ENCODE assay signal across 8 mouse cellular contexts in the genomic region with DNA sequence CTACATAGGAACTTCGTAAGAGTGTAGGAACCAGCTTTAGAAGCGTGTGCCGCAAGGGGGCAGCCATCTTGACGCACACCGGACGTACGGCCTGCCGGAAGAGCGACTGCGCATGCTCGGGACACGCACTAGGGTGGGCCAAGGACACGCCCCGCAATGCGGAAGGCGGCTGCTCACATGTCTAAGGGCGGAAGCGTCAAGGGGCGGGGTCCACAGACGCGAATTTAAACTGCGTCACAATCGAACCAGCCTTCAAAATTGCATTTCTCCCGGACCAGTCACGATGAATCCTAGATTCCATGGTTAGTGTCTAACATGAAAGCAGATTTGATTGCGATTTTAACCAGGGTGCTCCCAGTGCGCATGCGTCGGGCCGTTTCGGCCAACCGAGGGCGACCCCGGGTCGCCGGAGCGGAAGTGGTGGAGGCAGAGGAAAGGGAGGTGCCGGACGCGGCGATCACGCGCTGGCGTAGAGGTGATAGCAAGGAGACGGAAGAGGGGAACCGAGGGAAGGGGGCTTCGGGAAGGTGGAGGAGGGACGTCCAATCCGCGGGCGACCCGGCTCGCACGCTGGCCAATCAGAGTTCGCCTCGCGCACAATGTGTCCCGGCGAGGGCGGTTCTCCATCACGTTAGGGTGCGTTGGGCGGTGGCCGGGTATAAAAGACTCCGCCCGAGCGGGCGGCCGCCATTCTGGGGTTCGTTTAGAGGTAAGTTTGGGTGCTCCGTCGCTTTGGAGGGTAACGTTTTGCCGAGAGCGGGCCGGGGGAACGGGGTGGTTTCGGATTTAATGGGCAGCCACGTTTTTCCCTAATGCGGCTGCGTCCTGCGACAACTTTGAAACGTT. TPM values are rescaled to one million over a fixed set of nuclear protein-coding genes. Genes with fewer than 3 reads are reported as not detected.
A peak's percentile ranks its signal among the peaks of the same experiment; 100 is the strongest.
DNase-seq lines count a peak whose midpoint lies in the region; ATAC-seq lines count a peak whose summit lies in the region.

A gene (minus strand): TSS at position 93 of the 846 bp plus-strand sequence.
A gene (plus strand): TSS at position 138 of the 846 bp plus-strand sequence.

- DNase-seq in Muller cell, postnatal 12 days (ENCODE audit: inconsistent ontology term) = peak; percentile 100
- DNase-seq in cerebellum, adult 9-11 months = peak; percentile 100
- peak; percentile 99 to 100 for DNase-seq in frontal cortex, adult 2 months (ENCODE audit: extremely low spot score in 1 of 2, low spot score in 1 of 2)
- peak; percentile 98 for DNase-seq in hindbrain, embryonic 11.5 days (ENCODE audit: low spot score)
- peak; percentile 98 to 99 for DNase-seq in layer of hippocampus, postnatal 10 days (ENCODE audit: low spot score in 2 of 2)
- DNase-seq in lung, postnatal 10 days = peak; percentile 99
- DNase-seq in ovary, postnatal 36 days (ENCODE audit: low spot score) = peak; percentile 98
- DNase-seq in thymus, postnatal 25 days = peak; percentile 98

- under 1% methylated on average over 78 of the region's 83 CpGs for WGBS in hindbrain, embryonic 11.5 days

- peak within 1 kb of the TSS; percentile 67 for H3K4me3 ChIP-seq in hindbrain, embryonic 11.5 days (ENCODE audit: low read depth, low read length)

- ATAC-seq in hindbrain, embryonic 11.5 days (ENCODE audit: low FRiP score) = peak; percentile 93

- no peaks in the 10 kb centered on the region for H3K36me3 ChIP-seq in hindbrain, embryonic 11.5 days (ENCODE audit: control insufficient read depth, insufficient read depth, low read length)

- H3K9ac ChIP-seq in hindbrain, embryonic 11.5 days (ENCODE audit: low read depth, low read length) = peak within 1 kb of the TSS; percentile 91

- peak within 1 kb of the TSS; percentile 92 for H3K4me2 ChIP-seq in hindbrain, embryonic 11.5 days (replicated peaks; ENCODE audit: low read depth, low read length)

- no peaks in the 10 kb centered on the region for H3K27me3 ChIP-seq in hindbrain, embryonic 11.5 days (ENCODE audit: control insufficient read depth, insufficient read depth, low read length)

- peak within 1 kb of the TSS; percentile 94 for H3K27ac ChIP-seq in hindbrain, embryonic 11.5 days (ENCODE audit: low read depth, low read length)

- H3K4me1 ChIP-seq in hindbrain, embryonic 11.5 days (replicated peaks; ENCODE audit: control insufficient read depth, insufficient read depth, low read length) = peaks cover 4% of the 10 kb centered on the region

- H3K9me3 ChIP-seq in hindbrain, embryonic 11.5 days (ENCODE audit: control insufficient read depth, low read length) = no peaks in the 10 kb centered on the region

RNA-seq across cellular contexts. Expression of the first gene that starts in this region (rescaled TPM):
- 54.6 and 55.9 TPM in 2 replicates for polyA plus RNA-seq in frontal cortex, adult 2 months (2012; rRNA removed)
- polyA plus RNA-seq in hindbrain, embryonic 11.5 days (2014; fragmentation: Nextera tagmentation; extraction: Ambion mirVana) = 67.4 and 68.4 TPM in 2 replicates
- total RNA-seq in layer of hippocampus, postnatal 10 days (2021) = 10 to 100 TPM; 49.1 to 50.2 TPM

RNA-seq across cellular contexts. Expression of the second gene that starts in this region (rescaled TPM):
- polyA plus RNA-seq in frontal cortex, adult 2 months (2012; rRNA removed) = 39.2 and 39.3 TPM in 2 replicates
- polyA plus RNA-seq in hindbrain, embryonic 11.5 days (2014; fragmentation: Nextera tagmentation; extraction: Ambion mirVana) = 42.6 and 49.8 TPM in 2 replicates
- 10 to 100 TPM; 66.2 to 67.3 TPM for total RNA-seq in layer of hippocampus, postnatal 10 days (2021)

Comparison
In these comparisons a context has a peak if more than half of its experiments do, and no peak if none do; other contexts are left out.
1. Peak in every context shown above with its lines: DNase-seq, ATAC-seq, H3K4me3 ChIP-seq and H3K27ac ChIP-seq.